Mouse (Mus musculus): ENCODE measurements around the gene Peli3.
"Not testable (repeated sequence)": the region's sequence is repeated elsewhere in the genome, so short reads cannot be mapped to it uniquely, and the experiment has no call there.

The Peli3 gene

DNA sequence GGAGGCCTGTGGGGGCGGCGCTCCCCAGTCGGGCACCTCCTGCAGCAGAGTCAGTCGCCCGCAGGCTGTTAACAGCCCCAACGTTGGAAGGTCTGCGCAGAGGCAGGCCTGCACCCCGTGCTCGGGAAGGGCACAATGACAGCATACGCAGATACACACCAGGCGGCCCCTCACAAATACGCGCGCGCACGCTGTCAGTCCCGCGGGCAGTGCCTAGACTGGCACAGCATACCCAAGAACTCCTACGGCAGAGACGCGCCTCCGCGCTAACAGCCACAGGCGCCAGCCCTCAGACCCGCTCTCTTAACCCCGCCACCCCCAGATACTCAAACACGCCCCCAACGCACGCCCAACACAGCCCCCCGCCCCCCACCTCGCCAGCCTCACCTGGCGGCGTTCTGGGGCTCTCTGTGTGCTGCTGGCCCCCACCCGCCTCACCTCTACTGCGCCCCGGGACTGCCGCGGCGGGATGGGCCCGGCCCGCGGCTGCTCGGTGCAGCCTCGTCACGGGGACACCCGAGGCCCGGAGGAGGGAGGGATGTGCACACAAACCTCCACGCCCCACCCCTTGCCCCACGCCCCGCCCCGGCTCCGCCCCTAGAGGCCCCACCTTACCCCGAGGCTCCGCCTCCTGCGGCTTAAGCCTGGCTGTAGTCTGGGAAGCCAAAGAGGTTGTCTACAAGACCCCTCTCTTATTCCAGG lies at the start of gene Peli3:
Gene Peli3, minus strand, starts transcription at position 577 of the 702 bp plus-strand sequence.
- DNase-seq, result peak; percentile 93

GRCm38 (mm10) chr19:4992371-4992770 lies 49.4 kb upstream of the Peli3 start:
- DNase-seq, result peak; percentile 49

GRCm38 (mm10) chr19:4990716-4991115 lies 47.8 kb upstream of the Peli3 start:
- DNase-seq, result no peak

- no peak for DNase-seq
These were observed 47.3 kb upstream of the Peli3 start, which contains the start of gene Npas4 for GRCm38 (mm10) chr19:4990256-4990625. Gene Npas4, minus strand, starts transcription at chr19:4990316.

GRCm38 (mm10) chr19:4989434-4990255 lies 46.7 kb upstream of the Peli3 start:
- DNase-seq, result no peak

GRCm38 (mm10) chr19:4989013-4989412 lies 46.1 kb upstream of the Peli3 start:
- DNase-seq, result peak; percentile 99

GRCm38 (mm10) chr19:4981767-4982166 lies 38.8 kb upstream of the Peli3 start:
- DNase-seq, result peak; percentile 36

GRCm38 (mm10) chr19:4968236-4968635 lies 25.3 kb upstream of the Peli3 start:
- peak; percentile 22 for DNase-seq

DNA sequence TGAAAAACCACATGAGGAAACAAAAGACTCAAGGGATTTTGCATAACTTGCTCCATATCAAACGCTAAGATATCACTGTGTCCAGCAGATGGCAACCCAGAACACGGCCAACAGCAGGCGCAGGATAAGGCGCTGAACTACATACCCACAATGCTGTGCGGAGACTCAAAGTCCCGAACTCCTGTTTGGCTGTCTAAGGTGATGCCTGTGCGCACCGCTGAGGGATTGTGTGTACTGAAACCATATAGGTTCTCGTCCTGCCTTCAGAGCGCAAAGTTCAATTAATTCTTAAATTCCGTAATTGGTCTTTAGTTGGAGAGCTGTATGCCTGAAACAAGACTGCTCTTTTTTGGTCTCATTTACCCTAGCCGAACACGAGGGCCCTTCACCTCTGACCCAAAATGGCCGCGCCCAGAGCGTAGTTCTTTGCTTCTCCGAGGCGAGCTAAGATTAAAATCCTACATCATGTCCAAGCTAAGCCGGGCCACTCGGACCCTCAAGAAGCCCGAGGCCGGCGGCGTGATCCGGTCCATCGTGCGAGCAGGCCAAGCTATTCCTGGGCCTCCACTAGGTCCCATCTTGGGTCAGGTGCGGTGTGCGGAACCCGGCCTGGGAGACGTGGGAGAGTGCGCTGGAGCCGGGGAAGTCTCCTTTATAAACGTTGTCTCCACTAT lies 19.1 kb upstream of the Peli3 start, which contains the start of gene Mrpl11:
Gene Mrpl11, plus strand, starts transcription at position 220 of the 674 bp plus-strand sequence.
- DNase-seq, result peak; percentile 89

GRCm38 (mm10) chr19:4948641-4949040 lies 5.7 kb upstream of the Peli3 start:
- DNase-seq, result not testable (repeated sequence)

DNA sequence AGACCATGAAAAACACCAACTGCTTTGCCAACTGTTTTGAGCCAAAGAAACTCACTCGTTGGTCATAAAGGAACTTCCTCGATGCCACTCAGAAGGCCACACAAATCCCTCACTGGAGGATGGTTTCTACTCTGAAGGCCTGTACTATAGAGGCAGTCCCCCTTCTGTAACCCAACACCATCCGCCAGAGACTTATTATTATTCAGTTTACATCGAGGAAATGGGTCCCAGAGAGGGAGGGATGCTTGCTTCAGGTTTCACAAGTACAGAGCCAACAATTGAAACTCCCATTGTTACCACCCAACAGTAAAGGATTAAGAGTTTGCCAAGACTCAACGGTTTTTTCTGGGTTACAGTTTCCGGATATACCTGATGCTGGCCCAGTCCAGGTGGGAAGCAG lies 2.6 kb upstream of the Peli3 start:
- DNase-seq, result no peak

- no peak for DNase-seq
These were observed 294 bp upstream of the Peli3 start for GRCm38 (mm10) chr19:4943253-4943588.

GRCm38 (mm10) chr19:4937444-4938310 lies 5.2 kb downstream of the Peli3 start:
- no peak for DNase-seq

DNA sequence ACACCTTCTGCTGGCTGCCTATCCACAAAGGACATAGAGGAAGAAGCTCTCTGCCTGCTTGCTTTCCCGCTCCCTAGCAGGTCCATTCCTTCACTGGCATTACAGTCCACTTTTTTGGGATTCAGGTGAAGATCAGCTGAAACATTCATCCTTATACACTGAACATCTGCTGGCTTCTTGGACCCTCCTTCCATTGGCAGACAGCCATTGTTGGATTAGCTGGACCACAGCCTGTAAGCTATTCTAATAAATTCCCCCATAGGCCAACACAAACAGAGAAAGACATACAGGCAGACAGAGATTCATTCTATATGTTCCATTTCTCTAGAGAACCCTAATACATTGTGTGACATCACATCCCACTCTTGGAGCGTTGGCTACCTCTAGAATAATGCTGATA lies 6.0 kb downstream of the Peli3 start:
- no peak for DNase-seq

- no peak for DNase-seq
These were observed 14.1 kb downstream of the Peli3 start for GRCm38 (mm10) chr19:4928781-4929180.

DNA sequence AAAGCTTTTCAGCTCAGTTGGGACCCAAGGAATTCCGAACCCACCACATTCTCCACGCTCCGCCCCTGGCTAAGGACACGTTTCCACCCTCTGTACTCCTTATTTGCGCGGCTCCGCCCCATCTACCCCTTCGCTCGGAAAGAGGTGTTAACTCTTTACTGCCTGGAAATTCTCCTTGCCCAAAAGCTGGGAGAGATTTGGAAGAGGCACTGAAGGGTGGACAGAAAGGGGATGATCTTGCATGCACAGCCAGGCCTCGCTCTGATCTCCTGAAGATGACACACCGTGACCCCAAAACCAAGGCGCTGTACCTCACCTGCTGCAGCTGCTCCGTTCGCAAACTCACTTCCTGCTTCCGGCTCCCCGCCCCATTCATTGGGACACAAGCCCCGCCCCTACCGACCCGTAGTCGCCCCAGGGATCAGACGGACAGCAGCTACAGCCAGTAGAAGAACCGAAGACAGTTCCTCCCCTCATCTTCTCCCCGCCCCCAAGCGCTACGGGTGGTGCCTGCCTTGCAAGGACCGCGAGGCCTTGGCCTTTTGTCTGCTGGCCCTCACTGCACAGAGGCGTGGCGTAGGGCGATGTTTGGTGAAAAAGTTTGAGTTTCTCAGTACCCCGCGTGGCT lies 14.9 kb downstream of the Peli3 start, which contains the start of gene Dpp3:
Gene Dpp3, minus strand, starts transcription at position 384 of the 628 bp plus-strand sequence.
- peak; percentile 100 for DNase-seq

DNA sequence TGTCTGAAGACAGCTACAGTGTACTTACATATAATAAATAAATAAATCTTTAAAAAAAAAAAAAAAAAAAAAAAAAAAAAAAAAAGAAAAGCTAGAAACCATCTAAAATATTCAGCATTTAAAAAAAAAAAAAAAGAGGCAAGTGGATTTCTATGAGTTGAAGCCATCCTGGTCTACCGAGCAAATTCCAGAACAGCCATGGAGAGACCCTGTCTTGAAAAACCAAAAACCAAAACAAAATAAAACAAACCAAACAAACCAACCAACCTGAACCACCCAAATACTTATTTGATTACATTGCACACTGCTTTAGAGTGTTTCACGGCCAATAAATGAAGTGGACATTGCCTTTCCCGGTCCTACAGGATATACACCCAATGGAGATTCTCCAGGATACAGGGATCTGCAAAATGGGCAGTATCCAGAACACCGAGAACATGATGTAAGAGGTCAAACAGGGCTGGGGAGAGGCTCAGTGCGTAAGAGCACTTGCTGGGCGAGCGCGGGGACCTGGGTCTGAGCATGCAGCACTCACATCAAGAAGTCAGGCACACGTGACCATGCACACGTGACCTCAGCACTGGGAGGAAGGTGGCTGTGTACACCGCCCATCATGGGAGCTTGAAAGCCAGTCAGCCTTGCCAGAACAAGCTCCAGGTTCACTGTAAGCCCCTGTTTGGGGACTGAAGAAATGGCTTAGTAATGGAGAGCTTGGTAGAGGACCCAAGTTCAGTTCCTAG lies 17.6 kb downstream of the Peli3 start:
- DNase-seq, result no peak

GRCm38 (mm10) chr19:4919652-4920051 lies 23.3 kb downstream of the Peli3 start:
- DNase-seq, result no peak

DNA sequence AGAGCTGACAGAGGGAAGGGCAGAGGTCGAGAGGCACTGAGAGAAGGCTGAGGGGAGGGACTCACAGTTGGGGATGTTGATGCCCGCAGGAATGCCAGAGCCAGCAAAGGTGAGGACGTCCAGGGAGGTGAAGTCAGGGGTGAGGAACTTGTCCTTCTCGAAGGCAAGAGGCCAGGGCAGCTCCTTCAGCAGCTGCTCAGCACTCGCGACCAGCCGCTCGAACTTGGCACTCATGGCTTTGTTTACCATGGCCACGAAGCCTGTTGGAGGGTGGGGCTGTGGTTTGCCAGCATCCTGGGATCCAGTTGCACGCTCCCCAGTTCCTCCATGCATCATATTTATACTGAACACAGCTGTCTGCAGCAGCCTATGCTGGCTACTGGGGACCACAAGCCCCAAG lies 26.1 kb downstream of the Peli3 start:
- no peak for DNase-seq

GRCm38 (mm10) chr19:4915924-4916603 lies 26.9 kb downstream of the Peli3 start:
- no peak for DNase-seq

DNA sequence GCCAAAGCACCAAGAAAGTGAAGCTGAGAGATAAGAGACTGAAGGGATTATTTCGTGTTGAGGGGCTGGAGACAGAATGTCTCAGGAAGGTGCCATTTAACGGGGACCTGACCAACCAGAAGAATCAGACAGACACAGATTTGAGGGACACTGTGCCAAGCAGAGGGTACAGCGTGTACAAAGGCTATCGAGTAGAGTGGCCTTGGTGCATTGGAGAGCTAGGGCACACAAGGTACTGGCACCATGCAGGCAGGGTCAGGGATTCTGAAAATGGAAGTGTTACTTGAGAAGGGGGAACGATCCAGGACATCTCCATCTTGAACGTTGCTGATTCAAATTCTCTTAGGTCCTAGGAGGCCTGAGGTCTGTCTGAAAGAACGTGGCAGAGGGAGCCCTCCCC lies 33.6 kb downstream of the Peli3 start:
- no peak for DNase-seq

Data from thymus, postnatal 4 days (tissue).